Mouse (Mus musculus) small intestine, adult 2 months (tissue): ENCODE measurements around the gene Mus81. TPM values are rescaled to one million over a fixed set of nuclear protein-coding genes. Genes with fewer than 3 reads are reported as not detected.

ENCODE experiments used
- H3K27ac ChIP-seq: fragments of 200-500 bp; 2 replicates; pipeline ENCODE4 v1.5.1; 2012; ENCODE audit warnings: low read depth, low read length, control low read depth, inconsistent platforms; ENCODE audit not compliant: insufficient read depth
- H3K27me3 ChIP-seq: fragments of 200-500 bp; 2 replicates; pipeline ENCODE4 v1.6.1; 2012; ENCODE audit warnings: mild to moderate bottlenecking, moderate library complexity, low read length, inconsistent platforms; ENCODE audit not compliant: control insufficient read depth, insufficient read depth
- H3K36me3 ChIP-seq: fragments of 200-500 bp; 2 replicates; pipeline ENCODE4 v1.6.1; 2012; ENCODE audit warnings: mild to moderate bottlenecking, low read length, control low read depth, inconsistent platforms; ENCODE audit not compliant: control insufficient read depth, insufficient read depth
- H3K4me1 ChIP-seq: fragments of 200-500 bp; 2 replicates; pipeline ENCODE4 v1.6.1; 2012; ENCODE audit warnings: low read length, inconsistent platforms, mixed read lengths; ENCODE audit not compliant: control insufficient read depth, insufficient read depth, insufficient read length
- H3K4me3 ChIP-seq: fragments of 200-500 bp; 2 replicates; pipeline ENCODE4 v1.5.1; 2012; ENCODE audit warnings: low read depth, mild to moderate bottlenecking, control low read depth, inconsistent platforms, low read length, moderate library complexity
- CTCF ChIP-seq: fragments of 200-500 bp; IDR thresholded peaks from 2 replicates; pipeline ENCODE4 v1.5.1; 2012; ENCODE audit warnings: low read depth, mild to moderate bottlenecking, control low read depth, inconsistent platforms, low read length, moderate library complexity, mixed read lengths; ENCODE audit not compliant: insufficient replicate concordance, insufficient read length; ENCODE audit errors: extremely low read depth
- POLR2A ChIP-seq: fragments of 200-500 bp; IDR thresholded peaks from 2 replicates; pipeline ENCODE4 v1.6.1; 2012; ENCODE audit warnings: low read depth, mild to moderate bottlenecking, control low read depth, inconsistent platforms, low read length, moderate library complexity
- WGBS: fragments of 180-500 bp; shearing (Covaris S2); methylation state at CpG from one replicate; pipeline ENCODE4 v1.1.7; 2018; 5-methylcytosine and 5-hydroxymethylcytosine counted together
- polyA plus RNA-seq: library from polyadenylated mRNA; depleted of rRNA; stranded (reverse); fragments of >200 nt; gene quantifications from 2 replicates; pipeline ENCODE4 v1.2.3, GENCODE M21; 2012; rRNA removed

Gene Mus81
- 19.9 and 29.1 TPM in 2 replicates for polyA plus RNA-seq

- Histone ChIP-seq H3K27ac (peak within 1 kb of the TSS; percentile 99), H3K4me3 (peak within 1 kb of the TSS; percentile 90), H3K36me3 (peaks cover 9% of the 10 kb centered on the region), H3K27me3 (no peaks in the 10 kb centered on the region), H3K4me1 (peaks cover 11% of the 10 kb centered on the region; the same call in 1 of the 2 replicates)
- under 1% methylated on average over 39 of the region's 39 CpGs for WGBS
- peak; percentile 69; the same call in 1 of the 2 replicates for TF ChIP-seq POLR2A
- peak; percentile 92 for TF ChIP-seq CTCF
Measured at GRCm38 (mm10) chr19:5487768-5488550, at the start of gene Mus81. Gene Mus81 (minus strand): TSS chr19:5488402.

DNA sequence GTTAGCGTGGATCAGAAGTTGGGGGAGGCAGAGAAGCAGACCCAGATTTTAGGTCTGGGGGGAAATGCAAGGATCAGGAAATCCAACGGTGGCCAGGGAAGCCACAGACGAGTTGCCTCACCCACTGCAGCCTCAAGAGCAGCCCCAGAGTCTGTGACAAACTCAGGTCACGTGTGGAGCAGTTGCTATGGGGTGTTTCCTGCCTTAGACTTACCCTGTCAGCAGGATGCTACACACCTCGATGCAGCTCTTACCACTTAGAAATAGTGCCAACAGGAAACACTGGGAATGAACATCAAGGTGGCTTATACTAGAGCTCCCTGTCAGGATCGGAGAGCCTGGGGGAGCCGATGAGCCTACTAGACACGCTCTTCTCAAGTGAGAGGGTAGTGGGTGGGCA, 44.3 kb upstream of the Mus81 start:
- Histone ChIP-seq H3K4me1 (no peaks in the 10 kb centered on the region), H3K27ac (no peak overlapping the region), H3K4me3 (no peak overlapping the region), H3K27me3 (no peaks in the 10 kb centered on the region), H3K36me3 (no peaks in the 10 kb centered on the region)
- TF ChIP-seq POLR2A = no peak
- 72% methylated on average over 8 of the region's 8 CpGs for WGBS

DNA sequence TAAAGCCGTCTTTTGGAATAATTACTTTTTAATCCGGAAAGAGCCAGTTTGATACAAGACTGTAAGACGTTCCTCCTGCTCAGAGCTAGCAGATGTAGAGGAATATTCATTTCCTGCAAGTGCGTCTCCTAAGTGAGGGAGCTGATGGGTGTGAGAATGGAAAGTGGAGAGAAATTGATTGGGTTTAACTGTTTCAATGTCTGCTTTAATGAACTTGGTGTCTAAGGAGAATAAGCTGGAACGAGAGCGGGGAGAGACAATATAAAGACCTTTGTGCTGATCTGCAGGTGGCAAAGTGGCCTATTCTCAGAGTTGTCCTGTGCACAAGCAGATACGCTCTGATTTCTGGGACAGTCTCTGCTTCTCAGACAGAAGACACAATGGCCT, 41.9 kb upstream of the Mus81 start:
- Histone ChIP-seq H3K27ac (peak overlapping the region; percentile 91), H3K4me1 (no peaks in the 10 kb centered on the region), H3K36me3 (no peaks in the 10 kb centered on the region), H3K4me3 (no peak overlapping the region), H3K27me3 (no peaks in the 10 kb centered on the region)
- TF ChIP-seq CTCF (no peak), POLR2A (no peak)
- WGBS = 24% methylated on average over 7 of the region's 7 CpGs

DNA sequence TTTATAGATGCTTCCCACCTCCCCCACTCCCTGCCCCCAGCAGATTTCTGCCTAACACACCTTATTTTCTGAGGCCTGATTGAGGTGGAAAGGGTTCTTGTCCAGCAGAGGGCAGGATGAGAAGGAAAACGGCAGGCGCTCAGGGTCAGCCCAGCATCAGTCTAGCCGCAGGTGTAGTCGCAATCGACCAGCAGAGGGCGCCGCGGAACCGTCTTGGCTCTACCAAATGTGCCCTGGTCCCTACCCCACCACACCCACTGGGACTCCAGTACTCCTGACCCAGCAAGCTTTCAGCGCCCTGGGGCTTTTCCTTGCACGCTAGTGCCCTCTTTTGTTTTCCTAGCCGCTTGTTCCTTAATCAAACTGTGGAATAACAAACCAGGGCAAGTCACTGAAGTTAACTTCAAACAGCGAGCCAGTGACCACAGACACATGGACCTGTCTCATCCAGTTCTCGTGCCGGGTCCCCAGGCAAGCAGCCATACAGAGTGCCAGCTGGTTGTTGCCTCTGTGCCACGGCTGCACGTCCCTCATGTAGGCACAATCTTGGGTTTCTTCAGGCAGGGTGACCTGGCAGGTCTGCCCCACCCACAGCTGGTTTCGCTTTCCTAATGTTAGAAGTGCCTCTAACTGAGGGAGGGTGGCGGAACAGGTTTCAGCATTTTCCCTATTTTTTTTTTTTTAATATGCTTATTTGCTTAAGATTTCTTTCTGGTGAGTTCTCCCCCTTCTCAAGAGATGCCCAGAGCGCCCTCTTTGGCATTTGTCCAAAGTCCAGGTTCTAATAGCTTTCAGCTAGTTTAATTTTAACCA, 41.3 kb upstream of the Mus81 start:
- Histone ChIP-seq H3K27me3 (no peaks in the 10 kb centered on the region), H3K4me3 (peak overlapping the region; percentile 55), H3K4me1 (no peaks in the 10 kb centered on the region), H3K36me3 (no peaks in the 10 kb centered on the region), H3K27ac (peak overlapping the region; percentile 91)
- TF ChIP-seq POLR2A (no peak), CTCF (peak; percentile 99)
- 4% methylated on average over 20 of the region's 20 CpGs for WGBS

- Histone ChIP-seq H3K4me1 (no peaks in the 10 kb centered on the region), H3K4me3 (no peak overlapping the region), H3K36me3 (no peaks in the 10 kb centered on the region), H3K27ac (no peak overlapping the region), H3K27me3 (no peaks in the 10 kb centered on the region)
- TF ChIP-seq POLR2A = no peak
- TF ChIP-seq CTCF = no peak
- WGBS = 75% methylated on average over 5 of the region's 5 CpGs
Measured at GRCm38 (mm10) chr19:5525204-5525603, 37.0 kb upstream of the Mus81 start.

DNA sequence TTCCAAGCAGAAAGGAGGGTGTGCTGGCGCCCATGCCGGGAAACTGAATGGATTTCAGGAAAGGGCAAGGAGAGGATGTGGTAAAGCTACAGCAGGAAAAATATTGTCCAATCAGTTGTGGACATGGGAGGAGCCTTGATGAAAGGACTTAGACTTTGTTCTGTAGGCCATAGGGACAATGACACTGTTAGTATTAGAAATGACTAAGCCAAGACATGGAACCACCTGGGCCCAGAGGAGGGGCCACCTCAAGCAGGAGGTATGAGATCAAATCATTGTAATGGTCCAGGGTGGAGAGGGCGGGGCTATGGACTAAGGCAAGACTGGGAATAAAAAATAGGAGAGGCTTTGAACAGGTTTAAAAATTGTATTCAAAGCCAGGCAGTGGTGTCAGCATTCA, 30.5 kb upstream of the Mus81 start:
- WGBS = 64% methylated on average over 3 of the region's 3 CpGs
- Histone ChIP-seq H3K36me3 (no peaks in the 10 kb centered on the region), H3K4me1 (peaks cover 19% of the 10 kb centered on the region), H3K27ac (peak overlapping the region; percentile 39; the same call in 1 of the 2 replicates), H3K27me3 (no peaks in the 10 kb centered on the region), H3K4me3 (no peak overlapping the region)
- no peak for TF ChIP-seq POLR2A
- TF ChIP-seq CTCF = no peak

GRCm38 (mm10) chr19:5516906-5517505, 28.8 kb upstream of the Mus81 start:
- no peaks in the 10 kb centered on the region for H3K36me3 ChIP-seq
- H3K27me3 ChIP-seq = no peaks in the 10 kb centered on the region
- 87% methylated on average over 8 of the region's 8 CpGs for WGBS
- H3K4me3 ChIP-seq = no peak overlapping the region
- H3K27ac ChIP-seq = peak overlapping the region; percentile 88
- H3K4me1 ChIP-seq = peaks cover 28% of the 10 kb centered on the region
- no peak for TF ChIP-seq POLR2A
- no peak for TF ChIP-seq CTCF
